Mouse (Mus musculus) Patski (cell line): ENCODE measurements at regions not wholly inside any gene's neighbourhood (a gene's known extent, or its start where the extent isn't known, plus 50 kb on each side); places are given as distances from the start of the nearest gene placed in this dataset.
"Not testable (repeated sequence)": the region's sequence is repeated elsewhere in the genome, so short reads cannot be mapped to it uniquely, and the experiment has no call there.

Experiments
- ATAC-seq: fragments of 100-300 bp; one replicate; pipeline ENCODE4 v1.8.0; 2021
- CTCF ChIA-PET: fragments of 350-600 bp; sonication (Branson Sonifier 250); formaldehyde crosslinking; loops from one replicate; lab custom pipeline; 2022; ENCODE audit warnings: inconsistent platforms; lab: Charles Lee
- POLR2A ChIA-PET: fragments of 350-600 bp; sonication (Branson Sonifier 250); formaldehyde crosslinking; loops from one replicate; lab custom pipeline; 2022; ENCODE audit warnings: antibody characterized with exemption, inconsistent platforms; lab: Charles Lee
- DNase-seq: peaks from one replicate; pipeline ENCODE4 v3.0.0-alpha.2; 2011; ENCODE audit warnings: low read depth, low spot score
- H3K27me3 ChIP-seq: fragments of 371-371 bp; one replicate; pipeline ENCODE4 v1.5.1; 2021
- CTCF ChIP-seq: fragments of 100-300 bp; IDR thresholded peaks from one replicate; pipeline ENCODE4 v1.5.1; 2021
- in situ Hi-C: fragments of 300-500 bp; cut with MboI; formaldehyde crosslinking; loops from 3 replicates; pipeline ENCODE4 v1.11.1; 2018; ENCODE audit warnings: low pct_unique_long_range_greater_than_20kb, mixed read lengths

GRCm38 (mm10) chr5:23331041-23331440 is 103.2 kb upstream of the Kmt2e start:
- ChIA-PET CTCF (no interaction called here), POLR2A (no interaction called here)
- in situ Hi-C loops = no loop called here
- DNase-seq (no peak), ATAC-seq (no peak)
- no peaks in the 10 kb centered on the region for H3K27me3 ChIP-seq
- TF ChIP-seq CTCF = no peak

GRCm38 (mm10) chr5:23347208-23347607 is 87.0 kb upstream of the Kmt2e start:
- no peak for ATAC-seq
- POLR2A ChIA-PET = no interaction called here
- no peak for TF ChIP-seq CTCF
- peaks cover 2% of the 10 kb centered on the region for H3K27me3 ChIP-seq
- in situ Hi-C loops = no loop called here
- CTCF ChIA-PET = no interaction called here
- DNase-seq = no peak

GRCm38 (mm10) chr5:23350647-23351046 is 83.6 kb upstream of the Kmt2e start:
- H3K27me3 ChIP-seq, POLR2A ChIA-PET, in situ Hi-C loops, DNase-seq, CTCF ChIA-PET, ATAC-seq: not testable (repeated sequence)

GRCm38 (mm10) chr5:23362412-23362811 is 71.8 kb upstream of the Kmt2e start:
- ATAC-seq, H3K27me3 ChIP-seq, CTCF ChIA-PET, DNase-seq: not testable (repeated sequence)
- in situ Hi-C loops = loop anchor here (5.0 kb wide), 1 partner anchor 625 kb away; no protein-coding TSS in a partner anchor
- POLR2A ChIA-PET = interaction anchor here (1.1 kb wide), 1 partner anchor 9 kb away, joined by 3 read pairs; no protein-coding TSS in a partner anchor
